Mouse (Mus musculus) erythroid progenitor cell, adult 5-6 weeks (primary cell): ENCODE data around the gene Alkbh2. TPM values are rescaled to one million over a fixed set of nuclear protein-coding genes. Genes with fewer than 3 reads are reported as not detected.

Experiments used
- ATAC-seq: replicated peaks from 2 replicates; pipeline ENCODE4 v1.8.0; 2016; ENCODE audit warnings: moderate number of reproducible peaks, mild to moderate bottlenecking, moderate TSS enrichment, inconsistent platforms; ENCODE audit not compliant: poor library complexity, low FRiP score, severe bottlenecking
- total RNA-seq, 2 experiments: library from RNA; stranded (forward) in 1 of 2; stranded (reverse) in 1 of 2; fragments of 150-400 nt in 1 of 2; fragments of 186-747, 209-891 nt in 1 of 2; gene quantifications; 2 replicates each; pipeline versions ENCODE4 v1.2.3 to v1.2.4; 2015 to 2017; ENCODE audit warnings: low replicate concordance in 2 of 2

Gene Alkbh2
- total RNA-seq, 2 experiments from 2014 or later = 1.7 TPM; not detected in 1

DNA sequence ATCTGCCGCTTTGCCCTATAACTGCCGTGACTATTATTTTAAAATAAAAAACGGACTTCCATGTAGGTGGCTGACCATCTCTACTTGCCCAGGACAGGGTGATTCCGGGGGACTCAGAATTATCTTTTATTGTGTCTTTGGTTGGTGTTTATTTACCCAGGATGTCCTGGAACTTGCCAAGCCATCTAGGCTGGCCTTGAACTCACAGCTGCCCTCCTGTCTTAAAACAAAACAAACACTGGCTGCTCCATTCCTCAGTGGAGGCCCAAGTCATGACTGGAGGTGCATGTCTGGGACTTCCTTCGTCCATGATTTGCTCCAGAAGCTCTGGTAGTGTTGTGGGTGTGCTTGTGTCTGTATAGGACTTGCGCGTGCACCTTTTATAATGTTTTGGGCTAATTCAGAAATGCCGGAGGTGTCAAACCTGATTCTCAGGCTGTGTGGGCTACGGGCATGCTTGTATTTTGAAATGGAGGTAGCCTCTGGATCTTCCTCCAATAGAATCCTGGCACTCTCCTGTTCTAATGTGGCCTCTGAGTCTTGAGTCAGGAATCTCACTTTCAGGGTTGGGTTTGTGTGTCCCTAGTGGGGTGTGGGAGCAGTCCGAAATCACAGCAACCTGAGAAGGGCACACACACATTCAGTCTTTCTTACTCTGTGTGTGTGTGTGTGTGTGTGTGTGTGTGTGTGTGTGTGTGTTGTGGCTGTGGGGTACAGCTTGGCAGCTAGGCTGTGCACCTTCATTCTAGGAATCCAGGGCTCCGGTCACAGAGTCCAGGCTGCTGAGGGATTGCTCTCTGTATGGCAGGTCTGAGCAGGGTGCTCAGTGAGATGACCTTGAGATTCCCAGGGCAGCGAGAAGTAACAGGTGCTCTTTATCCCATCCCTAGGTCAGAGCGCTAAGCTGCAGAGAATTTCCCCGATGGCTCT, 19.3 kb upstream of the Alkbh2 start:
- ATAC-seq = no peak

DNA sequence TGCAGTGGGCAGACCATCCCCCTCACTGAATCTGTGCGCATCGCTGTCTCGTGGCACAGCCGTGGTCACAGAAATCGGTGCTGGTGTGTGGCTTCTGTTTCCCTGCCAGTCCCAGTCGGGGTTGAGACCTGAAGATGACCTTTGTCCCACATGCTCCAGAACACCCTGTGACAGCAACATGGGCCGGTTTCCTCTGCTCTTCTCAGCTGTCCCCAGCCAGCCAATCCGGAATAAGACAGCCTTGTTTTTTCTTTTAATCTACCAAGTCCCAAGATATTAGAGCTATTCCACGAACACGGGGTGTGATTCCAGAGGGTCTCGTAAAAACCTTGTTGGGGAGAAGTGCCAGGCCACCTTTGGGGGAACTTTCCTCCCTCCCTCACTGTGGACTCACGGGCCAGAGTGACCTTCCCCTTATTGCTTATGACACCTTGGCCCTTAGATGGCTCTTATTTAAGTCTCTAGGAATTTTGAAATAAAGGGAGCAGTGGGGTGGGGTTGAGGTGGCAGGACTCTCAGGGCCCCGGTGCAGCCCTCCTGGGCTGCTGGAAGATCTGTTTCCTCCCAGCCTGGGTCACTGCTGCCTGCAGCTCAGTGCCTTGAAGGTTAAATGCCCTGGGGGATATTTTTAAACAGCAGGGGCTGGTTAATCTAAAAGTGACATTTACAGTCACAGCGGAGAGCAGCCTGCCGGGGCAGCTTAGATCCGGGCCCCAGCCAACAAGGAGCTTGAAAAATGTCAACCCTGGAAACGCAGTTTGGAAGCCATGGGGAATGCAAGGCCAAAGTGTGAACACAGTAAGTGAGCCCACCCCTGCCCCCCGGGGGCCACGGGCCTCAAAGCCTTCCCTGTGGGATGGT, 18.2 kb upstream of the Alkbh2 start, which contains the start of gene Acacb:
Acacb (plus strand) TSS at position 508 of the 861 bp plus-strand sequence.
- no peak for ATAC-seq

DNA sequence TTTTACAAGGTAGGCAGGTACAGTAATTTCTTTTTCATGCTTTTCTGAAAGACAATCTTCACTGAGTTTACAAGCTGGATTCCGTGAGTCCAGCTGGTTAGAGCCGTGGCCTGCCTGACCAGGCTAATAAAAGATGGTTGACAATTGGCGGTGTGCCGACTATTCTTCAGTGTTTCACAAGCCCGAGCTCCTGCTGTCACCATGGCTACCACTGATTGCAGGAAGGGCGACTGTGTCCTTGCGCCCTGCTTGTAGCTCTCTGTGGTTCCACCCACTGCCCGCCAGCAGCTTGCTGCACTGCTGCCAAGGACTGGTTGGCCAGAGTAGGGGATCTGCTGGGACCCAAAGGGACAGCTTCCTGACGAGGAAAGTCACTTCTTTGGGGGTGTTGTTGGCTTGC, 11.2 kb upstream of the Alkbh2 start:
- ATAC-seq = no peak

DNA sequence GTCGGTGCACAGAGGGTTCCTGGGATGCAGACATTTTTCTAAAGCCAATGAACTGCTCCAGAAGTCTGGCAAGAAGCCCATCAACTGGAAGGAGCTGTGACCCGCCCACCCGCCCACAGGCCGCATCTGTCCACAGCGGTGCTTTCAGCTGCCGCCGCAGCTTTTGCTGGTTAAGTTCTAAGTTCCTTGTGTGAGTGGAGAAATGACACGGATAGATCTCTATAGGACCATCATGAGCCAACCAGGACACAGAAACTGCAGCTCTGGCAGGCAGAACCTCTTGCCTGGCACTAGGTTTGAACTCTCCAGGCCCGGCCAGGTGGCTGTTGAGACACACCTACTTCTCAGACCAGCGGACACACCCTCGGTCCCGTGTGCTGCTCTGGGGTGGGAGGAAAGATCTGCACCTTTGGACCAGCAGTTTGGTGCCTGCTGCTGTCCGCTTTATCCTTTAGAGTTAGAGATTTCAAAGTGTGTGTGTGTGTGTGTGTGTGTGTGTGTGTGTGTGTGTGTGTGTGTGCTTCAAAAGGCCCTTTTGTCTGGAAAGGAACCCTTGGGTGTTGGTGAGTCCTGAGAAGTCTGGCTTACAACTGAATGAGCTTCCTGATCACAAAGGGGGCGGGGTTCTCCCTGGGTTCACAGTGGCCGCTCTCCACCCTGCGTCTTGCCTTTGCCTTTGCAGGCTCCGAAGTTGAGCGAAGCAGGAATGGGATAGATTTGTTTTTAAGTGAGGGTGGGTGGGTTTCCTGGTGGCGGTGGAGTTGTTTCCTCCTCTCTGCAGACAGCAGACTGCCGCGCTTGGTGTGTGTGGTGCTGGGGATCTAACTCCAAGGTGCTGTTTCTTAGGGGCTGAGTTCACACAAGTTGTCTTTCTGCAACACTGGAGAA, 10.5 kb upstream of the Alkbh2 start:
- no peak for ATAC-seq

DNA sequence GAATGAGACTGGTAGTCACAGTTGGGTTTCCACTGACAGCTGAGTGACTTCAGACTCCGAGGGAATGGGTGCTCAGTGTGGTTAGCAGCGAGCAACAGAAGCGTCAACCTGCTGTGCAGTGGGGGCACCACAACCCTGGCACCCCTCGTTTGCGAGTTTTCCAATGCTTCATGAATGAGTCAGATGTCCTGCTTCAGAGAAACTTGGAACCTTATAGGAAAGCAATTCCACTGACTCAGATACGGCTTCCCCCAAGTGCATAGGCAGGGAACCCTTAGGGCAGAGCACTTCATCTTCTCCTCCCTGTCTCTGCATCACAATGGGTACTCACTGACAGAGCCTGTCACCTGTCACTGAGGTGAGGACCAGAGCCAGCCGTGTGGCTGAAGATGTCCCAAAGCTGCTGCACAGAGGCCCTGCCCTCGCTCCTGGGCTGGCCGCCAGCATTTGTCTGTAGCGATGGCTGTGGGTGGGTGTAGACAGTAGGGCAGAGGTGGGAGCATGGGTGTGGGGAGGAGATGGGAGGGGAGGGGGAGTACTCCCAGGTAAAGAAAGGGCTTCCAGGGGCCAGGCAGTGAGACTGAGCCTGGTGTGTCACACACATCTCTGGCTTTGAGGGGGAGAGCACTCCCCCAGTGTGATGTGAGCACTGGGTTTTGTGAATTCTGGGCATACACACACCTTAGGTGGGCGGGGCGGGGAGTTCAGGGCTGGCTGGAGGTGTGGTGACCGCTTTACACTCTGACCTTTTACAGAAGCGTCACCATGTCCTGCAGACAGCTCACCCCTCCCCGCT, 9.7 kb upstream of the Alkbh2 start:
- no peak for ATAC-seq

DNA sequence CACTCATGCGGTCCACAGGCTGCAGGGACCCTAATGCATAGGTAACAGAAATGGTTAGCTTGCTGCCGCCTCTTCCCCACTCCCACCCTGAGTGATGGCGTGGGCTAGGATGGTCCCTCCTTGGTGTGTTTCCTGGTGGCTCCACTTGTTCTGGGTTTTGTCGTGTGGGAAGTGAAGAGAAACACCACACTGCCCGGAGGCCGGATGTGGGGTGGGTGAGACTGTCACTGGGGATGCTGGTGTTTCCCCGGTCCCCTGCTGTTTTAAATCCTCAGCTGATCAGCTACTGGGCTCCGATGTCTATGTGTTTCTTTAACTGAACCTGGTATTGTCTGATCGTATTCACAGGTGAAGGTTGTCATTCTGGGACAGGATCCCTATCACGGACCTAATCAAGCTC, 7.5 kb upstream of the Alkbh2 start:
- ATAC-seq = no peak

DNA sequence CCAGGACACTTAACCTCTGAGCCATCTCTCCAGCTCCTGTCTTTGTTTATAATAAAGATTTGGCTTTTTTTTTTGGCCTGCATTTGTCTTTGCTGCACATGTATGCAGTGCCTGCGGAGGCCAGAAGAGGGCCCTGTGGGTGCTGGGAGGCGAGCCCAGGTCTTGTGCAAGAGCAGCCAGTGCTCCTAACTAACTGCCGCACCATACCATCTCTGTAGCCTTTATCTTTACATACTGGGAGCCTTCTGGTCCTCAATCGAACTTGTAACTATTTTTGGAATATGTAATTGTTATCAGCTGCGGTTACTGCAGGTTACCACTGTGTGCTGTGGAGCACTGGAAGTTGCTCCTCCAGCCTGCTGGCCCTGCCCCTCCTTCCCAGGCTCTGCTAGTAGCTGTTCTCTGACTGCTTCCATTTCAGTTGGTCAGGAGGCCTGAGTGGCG, 6.1 kb upstream of the Alkbh2 start:
- ATAC-seq = peak; percentile 41; the same call in 1 of the 2 replicates

DNA sequence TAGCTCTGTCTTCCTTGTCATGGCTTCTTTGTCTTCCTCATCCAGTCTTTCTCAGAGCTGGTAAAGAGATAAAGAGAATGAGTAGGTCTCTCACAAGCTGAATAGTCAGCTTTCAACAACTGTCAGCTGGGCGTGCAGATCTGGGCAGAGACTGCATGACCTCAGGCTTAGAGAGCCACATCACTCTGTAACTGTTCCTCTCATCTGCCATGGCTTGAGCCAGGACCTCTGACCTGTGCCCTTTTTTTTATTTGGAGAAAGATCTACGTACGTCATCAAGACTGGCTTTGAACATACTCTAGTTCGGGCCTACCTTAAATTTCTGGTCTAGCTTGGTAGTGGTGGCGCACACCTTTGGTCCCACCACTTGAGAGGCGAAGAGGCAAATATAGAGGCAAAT, 4.8 kb upstream of the Alkbh2 start:
- ATAC-seq = no peak

DNA sequence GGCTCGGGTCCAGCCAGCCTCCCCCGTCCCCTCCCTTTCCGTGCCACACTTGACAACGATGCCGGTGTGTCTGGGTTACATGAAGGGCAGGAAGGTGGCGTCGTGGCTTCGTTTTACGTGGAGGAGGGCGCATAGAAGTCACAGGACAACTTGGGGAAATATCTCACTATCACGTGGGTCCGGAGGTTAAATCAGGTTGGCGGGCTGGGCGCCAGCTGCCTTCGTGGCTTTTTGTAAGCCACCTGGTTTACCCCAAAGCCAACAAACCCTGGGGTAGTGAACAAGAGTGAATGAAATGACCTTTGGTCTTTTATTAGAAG, 3.5 kb upstream of the Alkbh2 start:
- no peak for ATAC-seq

DNA sequence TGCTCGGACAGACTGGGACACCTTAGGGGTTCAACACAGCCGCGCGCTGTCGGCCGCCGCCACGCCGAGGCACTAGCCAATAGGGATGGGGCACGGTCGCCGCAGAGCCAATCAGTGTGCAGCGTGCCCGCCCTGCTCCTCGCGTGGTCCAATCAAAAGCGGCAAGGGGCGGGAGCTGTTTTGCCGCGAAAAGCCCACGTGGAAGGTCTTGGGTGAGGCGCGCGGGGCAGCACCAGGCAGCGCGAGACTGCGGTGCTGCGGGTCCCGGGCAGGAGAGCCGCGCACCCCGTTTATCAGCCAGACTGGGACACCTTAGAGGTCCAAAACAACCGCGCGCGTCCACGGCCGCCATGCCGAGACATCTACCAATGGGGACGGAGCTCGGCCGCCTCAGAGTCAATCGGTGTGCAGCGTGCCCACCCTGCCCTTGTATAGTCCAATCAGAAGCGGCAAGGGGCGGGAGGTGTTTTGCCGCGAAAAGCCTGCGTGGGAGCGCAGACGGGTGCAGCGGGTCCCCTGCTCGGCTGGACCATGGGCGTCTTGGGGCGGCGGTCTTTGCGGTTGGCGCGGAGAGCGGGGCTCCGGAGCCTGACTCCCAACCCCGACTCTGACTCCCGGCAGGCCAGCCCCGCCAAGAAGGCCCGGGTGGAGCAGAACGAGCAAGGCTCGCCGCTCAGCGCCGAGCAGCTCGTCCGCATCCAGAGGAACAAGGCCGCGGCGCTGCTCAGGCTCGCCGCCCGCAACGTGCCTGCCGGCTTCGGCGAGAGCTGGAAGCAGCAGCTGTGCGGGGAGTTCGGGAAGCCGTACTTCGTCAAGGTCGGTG, 2.9 kb upstream of the Alkbh2 start:
- ATAC-seq = peak; percentile 88

DNA sequence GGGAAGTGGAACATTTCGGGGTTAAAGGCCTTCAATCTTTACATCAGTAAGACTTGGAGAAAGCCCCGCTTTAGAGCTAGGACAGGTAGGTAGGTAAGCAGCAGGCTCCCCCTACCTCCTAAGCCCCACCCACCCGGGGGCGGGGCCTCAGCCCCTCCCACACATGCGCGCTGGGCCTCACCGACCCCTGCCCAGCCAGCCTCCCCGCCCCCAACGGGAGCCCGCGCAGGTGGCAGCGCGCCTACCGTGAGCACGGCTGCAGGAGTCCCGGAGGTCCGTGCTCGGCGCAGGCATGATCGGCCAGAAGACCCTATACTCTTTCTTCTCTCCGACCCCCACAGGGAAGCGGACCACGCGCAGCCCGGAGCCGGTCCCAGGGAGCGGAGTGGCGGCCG, 2.2 kb upstream of the Alkbh2 start, which contains the start of gene Ung:
Ung (plus strand) TSS at position 176 of the 395 bp plus-strand sequence.
- no peak for ATAC-seq

DNA sequence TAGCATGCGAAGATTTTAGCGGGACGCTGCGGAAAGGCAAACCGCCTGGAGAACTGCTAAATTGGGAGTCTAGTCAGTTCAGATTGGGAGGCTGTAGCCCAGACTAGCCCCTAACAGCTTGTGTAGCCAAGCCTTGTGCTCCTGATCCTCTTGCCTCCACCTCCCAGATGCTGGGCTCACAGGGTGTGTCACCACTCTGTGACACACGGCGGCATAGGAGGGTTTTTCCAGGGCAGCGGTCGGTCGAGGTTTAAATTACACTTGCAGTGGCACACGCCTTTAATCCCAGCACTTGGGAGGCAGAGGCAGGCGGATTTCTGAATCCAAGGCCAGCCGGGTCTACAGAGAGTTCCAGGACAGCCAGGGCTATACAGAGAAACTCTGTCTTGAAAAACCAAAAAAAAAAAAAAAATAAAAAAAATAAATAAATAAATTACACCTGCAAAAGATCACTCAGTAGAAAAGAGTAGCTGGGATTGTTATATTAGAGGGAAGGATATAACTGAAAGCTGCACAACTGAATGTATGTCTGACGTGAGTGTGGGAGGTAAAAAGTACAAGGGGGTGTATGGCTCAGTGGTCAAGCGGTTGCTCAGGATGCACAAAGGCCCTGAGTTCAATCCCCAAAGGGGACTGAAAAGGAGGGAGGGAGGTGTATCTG, 1.7 kb upstream of the Alkbh2 start:
- no peak for ATAC-seq

DNA sequence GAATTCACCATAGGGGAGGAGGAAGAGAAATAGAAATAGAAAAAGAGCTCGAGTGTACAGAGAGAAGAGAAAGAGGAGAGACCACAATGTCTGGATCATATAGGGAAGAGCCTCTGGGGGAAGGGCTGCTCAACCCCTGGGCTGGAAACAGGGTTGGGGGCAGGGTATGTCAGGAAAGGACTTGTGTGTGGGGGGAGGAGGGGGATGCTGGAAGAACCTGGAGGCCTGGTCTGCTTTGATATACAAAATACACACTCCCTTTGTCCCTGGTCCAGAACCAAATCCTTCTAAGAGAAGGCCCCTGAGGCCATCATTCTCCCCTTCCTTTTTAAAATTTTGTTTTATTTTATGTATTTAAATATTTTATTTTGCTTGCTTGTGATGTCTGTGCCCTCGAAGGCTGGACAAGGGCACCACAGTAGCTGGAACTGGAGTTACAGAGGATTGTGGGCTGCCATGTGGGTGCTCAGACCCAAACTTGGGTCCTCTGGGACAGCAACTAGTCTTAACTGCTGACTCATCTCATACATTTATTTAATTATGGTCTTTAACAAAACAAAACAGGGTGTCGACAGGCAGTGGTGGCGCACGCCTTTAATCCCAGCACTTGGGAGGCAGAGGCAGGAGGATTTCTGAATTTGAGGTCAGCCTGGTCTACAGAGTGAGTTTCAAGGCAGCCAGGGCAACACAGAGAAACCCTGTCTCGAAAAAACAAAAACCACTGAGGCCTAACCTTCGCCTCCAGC, 1.3 kb downstream of the Alkbh2 start:
- ATAC-seq = no peak

DNA sequence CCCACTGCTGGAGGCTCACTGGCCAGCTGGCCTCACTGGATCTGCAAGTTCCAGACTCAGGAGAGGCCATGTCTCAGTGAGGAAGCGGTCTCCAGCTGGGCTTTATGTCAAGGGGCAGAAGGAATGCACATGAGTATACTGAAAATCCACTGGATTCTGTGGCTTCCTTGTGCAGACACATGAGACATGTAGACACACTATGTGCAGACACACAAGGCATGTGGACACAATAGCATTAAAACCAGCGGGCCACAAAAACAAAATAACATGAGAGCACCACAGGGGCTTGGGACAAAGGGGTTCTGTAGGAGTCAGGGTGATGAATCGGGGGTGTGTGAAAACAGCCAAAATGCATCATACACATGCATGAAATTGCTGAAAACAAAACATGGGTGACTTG, 2.0 kb downstream of the Alkbh2 start:
- ATAC-seq = no peak

DNA sequence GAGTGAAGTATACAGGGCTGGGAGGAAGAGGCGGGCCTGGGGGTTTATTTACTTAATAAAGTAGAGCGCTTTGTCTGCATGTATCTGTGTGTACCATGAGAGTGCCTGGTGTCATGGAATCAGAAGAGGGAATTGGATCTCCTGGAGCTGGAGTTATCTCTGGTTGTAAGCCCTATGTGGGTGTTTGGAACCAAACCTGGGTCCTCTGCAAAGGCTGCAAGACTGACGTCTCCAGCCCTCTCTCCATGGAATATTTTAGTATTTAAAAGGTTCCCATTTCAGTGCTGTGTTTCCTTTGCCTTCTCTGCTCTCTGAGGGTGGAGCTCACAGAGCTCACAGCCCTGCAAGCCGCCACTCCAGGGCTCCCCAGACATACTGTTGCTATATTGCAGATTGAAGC, 8.2 kb downstream of the Alkbh2 start:
- ATAC-seq = no peak

DNA sequence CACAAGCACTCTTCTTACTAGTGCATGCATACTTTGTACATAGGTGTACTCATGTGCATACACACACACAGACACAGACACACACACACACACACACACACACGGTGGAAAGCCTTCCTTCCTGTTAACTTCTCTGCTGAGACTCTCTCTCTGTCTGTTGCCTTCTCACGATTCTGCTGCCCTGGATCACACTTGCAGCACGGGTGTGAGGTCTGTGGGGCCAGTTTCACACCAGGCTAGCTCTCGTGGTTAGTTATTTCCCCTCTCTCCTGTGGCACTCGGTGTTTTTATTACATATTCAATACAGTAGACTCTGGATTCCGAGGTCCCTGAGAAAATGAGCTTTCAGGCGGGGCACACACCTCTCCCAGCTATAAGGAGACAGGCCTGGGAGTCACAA, 11.4 kb downstream of the Alkbh2 start:
- ATAC-seq = no peak

DNA sequence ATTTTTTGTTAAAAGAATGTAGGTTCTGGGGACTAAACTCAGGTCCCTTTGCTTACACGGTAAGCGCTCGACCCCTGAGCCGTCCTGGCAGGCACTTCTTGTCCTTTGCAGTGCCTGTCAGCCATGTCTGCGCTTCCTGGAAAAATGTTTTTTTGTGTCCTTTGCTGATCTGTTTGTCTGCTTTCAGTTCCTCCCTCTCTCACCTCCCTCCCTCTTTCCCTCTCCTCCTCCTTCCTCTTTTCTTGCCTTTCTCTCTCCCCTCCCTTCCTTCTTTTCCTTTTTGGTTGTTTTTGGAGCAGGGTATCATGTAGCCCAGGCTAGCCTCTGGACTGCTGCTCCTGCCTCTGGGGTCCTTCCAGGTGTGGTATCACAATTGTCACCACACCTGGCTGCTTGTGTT, 13.0 kb downstream of the Alkbh2 start:
- ATAC-seq = no peak
